Mouse (Mus musculus) kidney, embryonic 15.5 days (tissue): ENCODE results near the gene D11Wsu47e. TPM values are rescaled to one million over a fixed set of nuclear protein-coding genes. Genes with fewer than 3 reads are reported as not detected.
A peak's percentile ranks its signal among the peaks of the same experiment; 100 is the strongest.

ENCODE experiments used
- ATAC-seq: fragments of 200-750 bp; cut with Nextera tagmentation; replicated peaks from 2 replicates; pipeline ENCODE4 v1.8.0; 2017; ENCODE audit warnings: moderate TSS enrichment; ENCODE audit not compliant: low FRiP score
- H3K27ac ChIP-seq: fragments of 300-500 bp; sonication (generic); 2 replicates; pipeline ENCODE4 v1.5.1; 2015; ENCODE audit warnings: mild to moderate bottlenecking, inconsistent platforms
- H3K27me3 ChIP-seq: fragments of 300-500 bp; sonication (generic); 2 replicates; pipeline ENCODE4 v1.6.1; 2015; ENCODE audit warnings: inconsistent platforms
- H3K36me3 ChIP-seq: fragments of 300-500 bp; sonication (generic); 2 replicates; pipeline ENCODE4 v1.6.1; 2015; ENCODE audit warnings: inconsistent platforms
- H3K4me1 ChIP-seq: fragments of 300-500 bp; sonication (generic); 2 replicates; pipeline ENCODE4 v1.6.1; 2015; ENCODE audit warnings: inconsistent platforms
- H3K4me2 ChIP-seq: fragments of 300-500 bp; sonication (generic); 2 replicates; pipeline ENCODE4 v1.6.1; 2015; ENCODE audit warnings: moderate library complexity, mild to moderate bottlenecking, inconsistent platforms
- H3K4me3 ChIP-seq: fragments of 300-500 bp; sonication (generic); replicated peaks from 2 replicates; pipeline ENCODE4 v1.5.1; 2015; ENCODE audit warnings: mild to moderate bottlenecking, inconsistent platforms
- H3K9ac ChIP-seq: fragments of 300-500 bp; sonication (generic); 2 replicates; pipeline ENCODE4 v1.6.1; 2015; ENCODE audit warnings: mild to moderate bottlenecking, inconsistent platforms
- H3K9me3 ChIP-seq: fragments of 300-500 bp; sonication (generic); replicated peaks from 2 replicates; pipeline ENCODE4 v1.6.1; 2016; ENCODE audit warnings: inconsistent platforms
- WGBS: fragments of 180-500 bp; shearing (Covaris S2); methylation state at CpG from one replicate; pipeline ENCODE4 v1.1.7; 2015; ENCODE audit warnings: mixed read lengths; 5-methylcytosine and 5-hydroxymethylcytosine counted together
- polyA plus RNA-seq: library from polyadenylated mRNA; unstranded; fragments of >200 nt; fragmentation: Nextera tagmentation; extraction: Ambion mirVana; gene quantifications from 2 replicates; pipeline ENCODE4 v1.2.1, GENCODE M21; 2015

The D11Wsu47e gene
- polyA plus RNA-seq = 21.3 and 22.0 TPM in 2 replicates

DNA sequence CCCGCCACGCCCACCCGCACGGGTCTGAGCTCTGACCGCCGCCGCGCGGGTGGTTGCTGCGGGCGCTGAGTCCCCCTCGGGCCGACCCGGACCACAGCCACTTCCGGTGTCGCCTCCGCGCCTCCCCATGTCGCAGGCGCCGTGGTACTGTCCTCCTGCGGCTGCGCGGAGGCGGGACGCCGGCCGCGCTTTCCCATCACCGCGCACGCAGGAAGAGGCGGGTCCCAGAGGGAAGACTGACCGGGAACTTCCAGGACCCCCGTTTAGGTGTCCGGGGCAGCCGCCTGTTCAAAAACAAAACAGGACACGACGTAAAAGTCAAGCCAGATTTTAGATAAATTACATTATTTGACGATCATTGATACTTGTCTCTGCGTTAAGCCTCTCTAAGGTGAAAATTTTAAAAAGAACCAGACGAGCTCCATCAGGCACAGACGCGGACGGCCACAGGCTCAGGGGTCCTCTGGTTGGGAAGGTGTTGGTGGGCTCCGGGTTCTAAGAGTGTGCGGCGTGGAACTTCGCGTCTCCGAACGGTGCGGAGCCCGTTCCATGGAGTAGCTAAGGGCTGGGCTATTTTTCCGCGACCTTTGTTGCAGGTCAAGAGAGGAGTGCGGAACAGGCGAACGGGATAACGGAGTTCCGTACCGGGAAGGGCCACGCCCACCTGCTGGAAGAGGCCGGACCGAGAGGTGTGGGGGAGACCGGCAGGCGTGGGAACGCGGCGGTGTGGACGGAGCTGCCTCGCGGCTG lies at the start of gene D11Wsu47e, which contains the start of gene Fam104a:
TSS of gene D11Wsu47e (plus strand) at position 456 of the 750 bp plus-strand sequence.
TSS of gene Fam104a (minus strand) at position 199 of the 750 bp plus-strand sequence.
- Histone ChIP-seq H3K9ac (peak within 1 kb of the TSS; percentile 94), H3K4me2 (peak within 1 kb of the TSS; percentile 84), H3K9me3 (no peaks in the 10 kb centered on the region), H3K4me1 (peaks cover 41% of the 10 kb centered on the region), H3K36me3 (peaks cover 23% of the 10 kb centered on the region), H3K4me3 (peak within 1 kb of the TSS; percentile 96), H3K27me3 (no peaks in the 10 kb centered on the region), H3K27ac (peak within 1 kb of the TSS; percentile 98)
- WGBS = under 1% methylated on average over 73 of the region's 73 CpGs
- peak; percentile 96 for ATAC-seq

DNA sequence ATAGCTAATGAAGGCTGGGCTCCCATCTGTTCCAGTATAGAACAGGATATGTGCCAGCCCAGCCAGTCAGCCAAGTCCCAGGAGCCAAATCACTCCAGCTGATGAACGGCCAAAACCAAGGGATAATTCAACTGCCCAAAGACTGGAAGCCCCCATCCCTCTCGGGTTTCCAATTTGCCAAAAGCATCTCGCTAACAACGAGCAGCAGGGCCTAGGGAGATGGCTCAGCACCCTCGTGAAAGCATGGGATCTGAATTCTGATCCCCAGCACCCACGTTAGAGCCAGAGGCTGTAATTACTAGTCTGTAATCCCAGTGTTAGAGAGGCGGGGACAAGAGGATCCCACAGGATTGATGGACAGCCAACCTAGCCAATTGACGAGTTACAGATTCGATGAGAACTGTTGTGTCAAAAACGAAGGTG lies 49.5 kb upstream of the D11Wsu47e start:
- no peak overlapping the region for H3K4me2 ChIP-seq
- H3K4me3 ChIP-seq = no peak overlapping the region
- 70% methylated on average over 10 of the region's 10 CpGs for WGBS
- H3K9me3 ChIP-seq = no peaks in the 10 kb centered on the region
- no peak for ATAC-seq
- H3K4me1 ChIP-seq = peaks cover 7% of the 10 kb centered on the region; the same call in 1 of the 2 replicates
- H3K36me3 ChIP-seq = no peaks in the 10 kb centered on the region
- no peak overlapping the region for H3K27ac ChIP-seq
- no peaks in the 10 kb centered on the region for H3K27me3 ChIP-seq
- H3K9ac ChIP-seq = no peak overlapping the region

DNA sequence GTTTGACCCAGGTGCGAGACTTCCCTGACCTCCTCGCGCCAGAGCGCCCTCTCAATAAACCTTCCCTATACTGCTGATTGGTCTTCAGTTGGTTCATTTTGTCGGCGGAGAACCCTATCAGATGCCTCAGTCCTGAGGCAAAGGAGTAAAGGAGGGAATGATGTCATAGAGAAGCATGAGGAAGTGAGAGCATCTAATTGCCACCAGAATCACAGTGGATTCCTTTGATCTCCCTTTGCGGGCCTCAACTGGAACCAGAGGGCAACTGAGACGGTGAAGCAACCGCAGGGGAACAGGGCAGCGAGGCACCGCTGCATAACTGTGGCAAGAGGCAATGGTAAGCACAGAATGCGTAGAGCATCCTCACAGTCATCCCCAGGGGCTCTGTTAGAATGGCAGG lies 45.5 kb upstream of the D11Wsu47e start:
- Histone ChIP-seq H3K9me3 (no peaks in the 10 kb centered on the region), H3K4me2 (no peak overlapping the region), H3K4me3 (no peak overlapping the region), H3K27ac (no peak overlapping the region), H3K27me3 (no peaks in the 10 kb centered on the region), H3K4me1 (no peaks in the 10 kb centered on the region), H3K9ac (no peak overlapping the region), H3K36me3 (no peaks in the 10 kb centered on the region)
- no peak for ATAC-seq
- WGBS = 88% methylated on average over 12 of the region's 12 CpGs

DNA sequence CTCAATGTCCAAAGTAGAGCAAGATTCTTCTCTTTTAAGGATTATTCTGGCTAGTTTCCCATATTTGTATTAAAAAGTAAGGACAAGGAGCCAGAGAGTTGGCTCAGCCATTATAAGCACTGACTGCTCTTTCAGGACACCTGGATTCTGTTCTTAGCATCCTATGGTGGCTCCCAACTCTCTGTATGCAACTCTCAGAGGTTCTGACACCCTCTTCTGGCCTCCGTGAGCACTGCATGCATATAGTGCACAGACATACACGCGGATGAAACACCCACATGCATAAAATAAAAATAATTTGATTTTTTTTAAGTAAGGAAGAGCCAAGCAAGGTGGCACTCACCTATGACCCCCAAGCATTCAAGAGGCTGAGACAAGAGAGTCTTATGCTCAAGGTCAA lies 39.0 kb upstream of the D11Wsu47e start:
- Histone ChIP-seq H3K4me3 (no peak overlapping the region), H3K9me3 (no peaks in the 10 kb centered on the region), H3K27me3 (no peaks in the 10 kb centered on the region), H3K9ac (no peak overlapping the region), H3K4me2 (no peak overlapping the region), H3K4me1 (peaks cover 19% of the 10 kb centered on the region), H3K27ac (no peak overlapping the region), H3K36me3 (no peaks in the 10 kb centered on the region)
- ATAC-seq = no peak
- WGBS = 91% methylated on average over 3 of the region's 3 CpGs

DNA sequence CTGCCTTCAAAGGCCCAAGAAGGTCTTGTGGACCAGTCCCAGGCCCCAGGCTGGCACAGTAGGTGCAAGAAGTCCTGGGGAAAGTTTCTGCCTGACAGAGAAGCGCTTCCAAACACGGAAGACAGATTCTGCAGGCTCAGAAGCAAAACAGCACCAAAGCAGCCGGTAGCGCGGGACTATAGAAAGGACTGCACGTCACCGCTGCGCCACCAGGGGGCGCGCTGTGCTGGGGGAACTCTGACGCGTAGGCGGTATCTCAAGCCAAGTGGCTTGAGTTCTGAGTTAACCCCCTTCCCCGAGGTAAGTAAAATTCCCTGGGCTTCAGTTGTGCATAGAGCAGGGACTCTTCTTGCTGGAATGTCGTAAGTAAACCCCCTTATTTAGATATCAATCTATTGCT lies 36.1 kb upstream of the D11Wsu47e start:
- H3K9ac ChIP-seq = no peak overlapping the region
- H3K27me3 ChIP-seq = no peaks in the 10 kb centered on the region
- WGBS = 6% methylated on average over 15 of the region's 15 CpGs
- no peak overlapping the region for H3K4me3 ChIP-seq
- 0 out of 2 replicates have a peak overlapping the region, but pooled peaks have one; percentile 31 for H3K4me2 ChIP-seq
- no peak for ATAC-seq
- peaks cover 14% of the 10 kb centered on the region for H3K36me3 ChIP-seq
- H3K9me3 ChIP-seq = no peaks in the 10 kb centered on the region
- H3K4me1 ChIP-seq = peaks cover 47% of the 10 kb centered on the region
- H3K27ac ChIP-seq = no peak overlapping the region

DNA sequence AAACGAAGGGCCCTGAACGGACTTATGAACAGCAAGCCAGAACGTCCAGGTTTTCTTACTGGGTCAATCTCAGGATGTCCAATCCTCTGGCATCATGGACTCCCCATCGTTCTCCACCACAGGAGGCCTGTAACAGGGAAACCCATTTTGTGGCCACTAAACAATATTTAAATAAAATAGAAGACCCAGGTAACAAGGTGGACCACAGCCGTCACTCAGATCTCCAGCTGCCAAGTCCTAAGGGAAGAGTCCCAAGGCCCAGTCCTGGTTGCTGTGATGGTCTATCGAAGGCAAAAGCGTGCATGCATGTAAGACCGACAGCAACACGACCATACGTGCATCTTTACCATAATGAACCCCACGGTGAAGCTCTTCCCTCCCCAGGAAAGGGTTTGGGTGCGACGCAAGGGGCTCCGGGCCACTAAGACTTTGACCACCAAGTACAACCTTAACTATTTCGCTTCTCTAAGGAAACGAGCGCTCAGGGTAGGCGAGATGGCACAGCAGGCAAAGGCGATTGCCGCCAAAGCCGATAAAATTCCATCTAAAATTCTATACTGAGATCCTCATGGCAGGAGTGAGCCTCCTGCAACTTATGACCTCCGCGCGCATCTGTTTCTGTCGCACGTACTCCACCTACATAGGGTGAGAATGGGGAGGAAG lies 35.4 kb upstream of the D11Wsu47e start, which contains the start of gene Cog1:
TSS of gene Cog1 (plus strand) at position 480 of the 663 bp plus-strand sequence.
- 42% methylated on average over 26 of the region's 26 CpGs for WGBS
- H3K4me1 ChIP-seq = peaks cover 52% of the 10 kb centered on the region
- peak within 1 kb of the TSS; percentile 98 for H3K4me3 ChIP-seq
- peak within 1 kb of the TSS; percentile 89 for H3K27ac ChIP-seq
- H3K4me2 ChIP-seq = peak within 1 kb of the TSS; percentile 69
- ATAC-seq = no peak
- peaks cover 21% of the 10 kb centered on the region for H3K36me3 ChIP-seq
- H3K27me3 ChIP-seq = no peaks in the 10 kb centered on the region
- H3K9me3 ChIP-seq = no peaks in the 10 kb centered on the region
- peak within 1 kb of the TSS; percentile 91 for H3K9ac ChIP-seq

DNA sequence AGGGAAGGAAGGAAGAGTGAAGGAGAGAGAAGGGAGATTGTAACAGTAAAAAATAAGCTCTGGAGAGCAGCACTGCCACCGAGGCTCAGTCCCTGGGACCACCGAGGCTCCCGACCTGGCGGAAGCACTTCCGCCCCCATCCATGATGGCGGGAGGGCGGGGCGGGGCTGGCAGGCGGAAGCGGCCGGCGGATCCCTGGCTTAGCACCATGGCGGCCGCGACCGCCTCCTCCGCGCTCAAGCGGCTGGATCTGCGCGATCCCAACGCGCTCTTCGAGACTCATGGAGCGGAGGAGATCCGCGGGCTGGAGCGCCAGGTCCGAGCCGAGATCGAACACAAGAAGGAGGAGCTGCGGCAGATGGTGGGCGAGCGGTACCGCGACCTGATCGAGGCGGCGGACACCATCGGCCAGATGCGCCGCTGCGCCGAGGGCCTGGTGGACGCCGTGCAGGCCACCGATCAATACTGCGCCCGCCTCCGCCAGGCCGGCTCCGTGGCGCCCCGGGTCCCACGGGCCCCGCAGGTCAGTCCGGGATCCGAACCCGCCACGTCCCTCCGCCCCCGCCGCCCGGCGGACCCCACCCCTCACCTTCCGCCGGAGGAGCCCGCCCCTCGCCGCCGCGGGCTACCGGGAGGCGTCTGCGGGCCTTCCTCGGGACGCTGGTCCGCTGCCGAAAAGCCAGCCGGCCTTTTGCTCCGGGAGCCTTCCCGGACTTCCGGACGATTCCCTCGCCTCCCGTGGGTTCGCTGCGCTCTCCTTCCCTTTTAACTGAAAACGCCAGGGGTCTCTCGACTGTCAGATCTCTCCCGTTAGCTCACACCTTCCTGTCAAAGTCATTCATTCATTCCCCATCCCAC lies 34.6 kb upstream of the D11Wsu47e start, which contains the start of gene Slc39a11:
TSS of gene Slc39a11 (minus strand) at position 727 of the 858 bp plus-strand sequence.
- Histone ChIP-seq H3K27me3 (no peaks in the 10 kb centered on the region), H3K9me3 (no peaks in the 10 kb centered on the region), H3K4me3 (peak within 1 kb of the TSS; percentile 98), H3K9ac (peak within 1 kb of the TSS; percentile 91), H3K36me3 (peaks cover 29% of the 10 kb centered on the region), H3K27ac (peak within 1 kb of the TSS; percentile 89), H3K4me1 (peaks cover 52% of the 10 kb centered on the region), H3K4me2 (peak within 1 kb of the TSS; percentile 69)
- WGBS = under 1% methylated on average over 90 of the region's 91 CpGs
- peak; percentile 62 for ATAC-seq

DNA sequence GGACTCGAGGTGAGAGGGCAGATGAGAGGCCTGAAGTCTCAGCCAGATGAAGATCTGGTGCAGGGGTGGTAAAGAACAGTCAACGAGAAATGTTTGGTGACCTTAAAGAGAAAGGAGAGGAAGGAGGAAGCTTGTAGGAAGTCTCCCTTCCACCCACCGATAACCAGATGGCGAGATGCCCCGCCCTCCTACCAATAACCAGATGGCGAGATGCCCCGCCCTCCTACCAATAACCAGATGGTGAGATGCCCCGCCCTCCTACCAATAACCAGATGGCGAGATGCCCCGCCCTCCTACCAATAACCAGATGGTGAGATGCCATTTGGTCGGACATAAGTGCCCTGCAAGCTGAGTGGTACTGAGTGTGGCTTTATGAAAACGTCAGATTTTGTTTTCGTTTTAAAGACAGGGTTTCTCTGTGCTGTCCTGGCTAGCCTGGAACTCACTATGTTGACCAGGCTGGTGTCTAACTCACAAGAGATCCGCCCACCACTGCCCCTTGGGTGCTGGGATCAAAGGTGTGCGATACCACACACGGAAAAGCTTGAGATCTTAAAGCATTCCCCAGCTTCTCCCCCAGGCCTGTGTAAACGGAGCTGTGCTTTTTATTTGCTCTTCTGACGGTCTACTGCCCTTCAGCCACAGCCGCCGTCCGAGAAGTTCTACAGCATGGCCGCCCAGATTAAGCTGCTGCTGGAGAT lies 32.9 kb upstream of the D11Wsu47e start:
- peaks cover 52% of the 10 kb centered on the region for H3K4me1 ChIP-seq
- H3K4me2 ChIP-seq = peak overlapping the region; percentile 69; the same call in 1 of the 2 replicates
- no peak overlapping the region for H3K9ac ChIP-seq
- no peaks in the 10 kb centered on the region for H3K9me3 ChIP-seq
- H3K27me3 ChIP-seq = no peaks in the 10 kb centered on the region
- H3K4me3 ChIP-seq = 0 out of 2 replicates have a peak overlapping the region, but pooled peaks have one; percentile 5
- H3K36me3 ChIP-seq = peaks cover 46% of the 10 kb centered on the region
- H3K27ac ChIP-seq = peak overlapping the region; percentile 24; the same call in 1 of the 2 replicates
- ATAC-seq = 0 out of 2 replicates have a peak, but pooled peaks have one; percentile 7
- 49% methylated on average over 22 of the region's 22 CpGs for WGBS

DNA sequence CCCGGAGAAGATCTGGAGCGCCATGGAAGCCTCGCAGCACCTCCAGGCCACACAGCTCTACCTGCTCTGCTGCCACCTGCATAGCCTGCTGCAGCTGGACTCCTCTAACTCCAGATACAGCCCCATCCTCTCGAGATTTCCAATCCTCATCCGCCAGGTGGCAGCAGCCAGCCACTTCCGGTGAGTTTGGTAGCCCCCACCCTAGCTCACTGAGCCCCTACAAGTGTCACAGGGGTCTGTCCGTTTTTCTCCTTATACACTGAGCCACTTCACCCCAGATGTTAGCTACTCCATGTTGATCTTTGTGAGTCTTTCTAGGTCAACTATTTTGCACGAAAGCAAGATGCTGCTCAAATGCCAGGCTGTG lies 32.3 kb upstream of the D11Wsu47e start:
- WGBS = 51% methylated on average over 8 of the region's 8 CpGs
- no peaks in the 10 kb centered on the region for H3K9me3 ChIP-seq
- no peaks in the 10 kb centered on the region for H3K27me3 ChIP-seq
- 0 out of 2 replicates have a peak overlapping the region, but pooled peaks have one; percentile 69 for H3K4me2 ChIP-seq
- H3K27ac ChIP-seq = peak overlapping the region; percentile 59
- H3K4me1 ChIP-seq = peaks cover 52% of the 10 kb centered on the region
- H3K36me3 ChIP-seq = peaks cover 52% of the 10 kb centered on the region
- peak; percentile 18; the same call in 1 of the 2 replicates for ATAC-seq
- H3K9ac ChIP-seq = no peak overlapping the region
- no peak overlapping the region for H3K4me3 ChIP-seq

DNA sequence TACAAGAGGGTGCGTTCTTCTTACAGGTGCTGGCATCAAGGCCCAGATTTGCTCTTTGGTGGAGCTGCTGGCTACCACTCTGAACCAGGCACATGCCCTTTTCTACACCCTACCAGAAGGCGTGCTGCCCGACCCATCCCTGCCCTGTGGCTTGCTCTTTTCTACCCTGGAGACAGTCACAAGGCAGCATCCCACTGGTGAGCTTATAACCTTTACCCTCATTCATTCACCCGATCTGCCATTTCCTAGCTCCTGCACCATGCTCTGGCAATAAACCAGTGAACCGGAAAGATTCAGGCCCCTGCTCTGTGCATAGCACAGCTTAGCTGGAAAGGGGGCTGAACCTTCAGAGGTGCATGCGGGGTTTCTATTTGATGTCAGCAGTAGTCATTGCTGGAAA lies 31.7 kb upstream of the D11Wsu47e start:
- H3K9ac ChIP-seq = no peak overlapping the region
- H3K4me3 ChIP-seq = no peak overlapping the region
- H3K4me2 ChIP-seq = no peak overlapping the region
- H3K27me3 ChIP-seq = no peaks in the 10 kb centered on the region
- no peaks in the 10 kb centered on the region for H3K9me3 ChIP-seq
- H3K27ac ChIP-seq = peak overlapping the region; percentile 59; the same call in 1 of the 2 replicates
- 57% methylated on average over 6 of the region's 6 CpGs for WGBS
- peak; percentile 43 for ATAC-seq
- H3K36me3 ChIP-seq = peaks cover 58% of the 10 kb centered on the region
- peaks cover 50% of the 10 kb centered on the region for H3K4me1 ChIP-seq

DNA sequence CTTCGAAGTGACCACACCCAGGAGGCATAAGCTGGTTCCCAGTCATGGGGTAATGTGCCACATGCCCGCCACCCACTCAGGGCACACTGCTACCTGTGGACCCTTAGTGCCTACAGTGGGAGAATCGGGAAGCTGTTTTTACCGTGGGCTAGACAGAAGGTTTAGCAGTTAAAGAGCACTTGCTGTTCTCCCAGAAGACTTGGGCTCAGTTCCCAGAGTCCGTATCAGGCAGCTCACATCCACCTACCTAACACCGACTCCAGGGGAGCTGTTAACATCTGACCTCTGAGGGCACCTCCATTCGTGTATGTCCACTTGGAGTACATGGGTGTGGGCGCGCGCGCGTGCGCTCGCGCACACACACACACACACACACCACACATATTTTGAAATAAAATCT lies 30.1 kb upstream of the D11Wsu47e start:
- no peaks in the 10 kb centered on the region for H3K27me3 ChIP-seq
- no peak for ATAC-seq
- peaks cover 45% of the 10 kb centered on the region for H3K4me1 ChIP-seq
- peaks cover 73% of the 10 kb centered on the region for H3K36me3 ChIP-seq
- H3K27ac ChIP-seq = no peak overlapping the region
- H3K4me3 ChIP-seq = no peak overlapping the region
- H3K4me2 ChIP-seq = no peak overlapping the region
- no peak overlapping the region for H3K9ac ChIP-seq
- H3K9me3 ChIP-seq = no peaks in the 10 kb centered on the region
- 90% methylated on average over 15 of the region's 15 CpGs for WGBS
